Mouse (Mus musculus) liver, embryonic 13.5 days (tissue): Measurements from ENCODE around the gene Nans. TPM values are rescaled to one million over a fixed set of nuclear protein-coding genes. Genes with fewer than 3 reads are reported as not detected.

Source experiments
- ATAC-seq: fragments of 200-750 bp; cut with Nextera tagmentation; 2 replicates; pipeline ENCODE4 v1.8.0; 2017; ENCODE audit warnings: low read depth, mild to moderate bottlenecking, moderate number of reproducible peaks, moderate library complexity
- DNase-seq: peaks from one replicate; pipeline ENCODE4 v3.0.0; 2022
- H3K27ac ChIP-seq: fragments of 300-500 bp; sonication (generic); 2 replicates; pipeline ENCODE4 v1.5.1; 2015; ENCODE audit warnings: moderate library complexity, mild to moderate bottlenecking, inconsistent platforms
- H3K27me3 ChIP-seq: fragments of 300-500 bp; sonication (generic); 2 replicates; pipeline ENCODE4 v1.6.1; 2015; ENCODE audit warnings: mild to moderate bottlenecking, inconsistent platforms
- H3K36me3 ChIP-seq: fragments of 300-500 bp; sonication (generic); 2 replicates; pipeline ENCODE4 v1.6.1; 2015; ENCODE audit warnings: mild to moderate bottlenecking, inconsistent platforms
- H3K4me1 ChIP-seq: fragments of 300-500 bp; sonication (generic); replicated peaks from 2 replicates; pipeline ENCODE4 v1.6.1; 2015; ENCODE audit warnings: inconsistent platforms
- H3K4me2 ChIP-seq: fragments of 300-500 bp; sonication (generic); 2 replicates; pipeline ENCODE4 v1.6.1; 2015; ENCODE audit warnings: inconsistent platforms, mild to moderate bottlenecking, moderate library complexity
- H3K4me3 ChIP-seq: fragments of 300-500 bp; sonication (generic); replicated peaks from 2 replicates; pipeline ENCODE4 v1.5.1; 2015; ENCODE audit warnings: mild to moderate bottlenecking, inconsistent platforms
- H3K9ac ChIP-seq: fragments of 300-500 bp; sonication (generic); 2 replicates; pipeline ENCODE4 v1.6.1; 2015; ENCODE audit warnings: mild to moderate bottlenecking, inconsistent platforms
- H3K9me3 ChIP-seq: fragments of 300-500 bp; sonication (generic); replicated peaks from 2 replicates; pipeline ENCODE4 v1.6.1; 2016; ENCODE audit warnings: inconsistent platforms
- WGBS: fragments of 180-500 bp; shearing (Covaris S2); methylation state at CpG from one replicate; pipeline ENCODE4 v1.1.7; 2015; ENCODE audit not compliant: insufficient replicate concordance; 5-methylcytosine and 5-hydroxymethylcytosine counted together
- polyA plus RNA-seq: library from polyadenylated mRNA; unstranded; fragments of >200 nt; fragmentation: Nextera tagmentation; extraction: Ambion mirVana; gene quantifications from 2 replicates; pipeline ENCODE4 v1.2.1, GENCODE M21; 2015

Nans gene
- polyA plus RNA-seq, 1 experiment from 2014 or later = 65.4 TPM

- H3K4me2 ChIP-seq = peak overlapping the region; percentile 100
- H3K9me3 ChIP-seq = no peaks in the 10 kb centered on the region
- H3K4me3 ChIP-seq = peak overlapping the region; percentile 73
- peaks cover 19% of the 10 kb centered on the region for H3K36me3 ChIP-seq
- H3K4me1 ChIP-seq = peaks cover 48% of the 10 kb centered on the region
- ATAC-seq = 0 out of 2 replicates have a peak, but pooled peaks have one; percentile 18
- peak overlapping the region; percentile 67 for H3K27ac ChIP-seq
- H3K9ac ChIP-seq = peak overlapping the region; percentile 53
- 5% methylated on average over 16 of the region's 16 CpGs for WGBS
- 0 out of 2 replicates have a peak, but pooled peaks cover 5% of the 10 kb centered on the region for H3K27me3 ChIP-seq
- peak; percentile 81 for DNase-seq
Observed at GRCm38 (mm10) chr4:46507736-46508460, 18.9 kb downstream of the Nans start.

GRCm38 (mm10) chr4:46520491-46520890 lies 31.4 kb downstream of the Nans start:
- no peak overlapping the region for H3K4me3 ChIP-seq
- peaks cover 6% of the 10 kb centered on the region for H3K4me1 ChIP-seq
- DNase-seq = no peak
- 79% methylated on average over 2 of the region's 2 CpGs for WGBS
- H3K27me3 ChIP-seq = no peaks in the 10 kb centered on the region
- H3K9ac ChIP-seq = no peak overlapping the region
- no peak overlapping the region for H3K4me2 ChIP-seq
- no peaks in the 10 kb centered on the region for H3K9me3 ChIP-seq
- no peak overlapping the region for H3K27ac ChIP-seq
- H3K36me3 ChIP-seq = peaks cover 30% of the 10 kb centered on the region
- ATAC-seq = no peak

- 73% methylated on average over 10 of the region's 10 CpGs for WGBS
- H3K9me3 ChIP-seq = no peaks in the 10 kb centered on the region
- H3K4me2 ChIP-seq = no peak overlapping the region
- H3K4me1 ChIP-seq = peaks cover 13% of the 10 kb centered on the region
- no peak overlapping the region for H3K9ac ChIP-seq
- H3K27ac ChIP-seq = no peak overlapping the region
- H3K4me3 ChIP-seq = no peak overlapping the region
- DNase-seq = no peak
- H3K27me3 ChIP-seq = no peaks in the 10 kb centered on the region
- H3K36me3 ChIP-seq = peaks cover 30% of the 10 kb centered on the region
- ATAC-seq = no peak
Observed at GRCm38 (mm10) chr4:46521457-46521856, 32.4 kb downstream of the Nans start.

- Histone ChIP-seq H3K36me3 (peaks cover 29% of the 10 kb centered on the region), H3K27me3 (no peaks in the 10 kb centered on the region), H3K27ac (no peak overlapping the region), H3K4me2 (no peak overlapping the region), H3K4me3 (no peak overlapping the region), H3K4me1 (peaks cover 31% of the 10 kb centered on the region), H3K9ac (no peak overlapping the region), H3K9me3 (no peaks in the 10 kb centered on the region)
- ATAC-seq (no peak), DNase-seq (no peak)
- WGBS = 85% methylated on average over 4 of the region's 4 CpGs
Observed at GRCm38 (mm10) chr4:46523324-46523723, 34.3 kb downstream of the Nans start.

GRCm38 (mm10) chr4:46526226-46526625 lies 37.2 kb downstream of the Nans start:
- Histone ChIP-seq H3K36me3 (peaks cover 18% of the 10 kb centered on the region), H3K4me3 (no peak overlapping the region), H3K4me1 (peaks cover 46% of the 10 kb centered on the region), H3K27ac (peak overlapping the region; percentile 94; the same call in 1 of the 2 replicates), H3K9me3 (no peaks in the 10 kb centered on the region), H3K9ac (0 out of 2 replicates have a peak overlapping the region, but pooled peaks have one; percentile 1), H3K27me3 (no peaks in the 10 kb centered on the region), H3K4me2 (peak overlapping the region; percentile 90; the same call in 1 of the 2 replicates)
- 65% methylated on average over 3 of the region's 3 CpGs for WGBS
- ATAC-seq = no peak
- no peak for DNase-seq

- H3K4me2 ChIP-seq = peak overlapping the region; percentile 90
- H3K27me3 ChIP-seq = no peaks in the 10 kb centered on the region
- H3K27ac ChIP-seq = peak overlapping the region; percentile 94
- 20% methylated on average over 17 of the region's 17 CpGs for WGBS
- peak overlapping the region; percentile 57 for H3K4me3 ChIP-seq
- H3K9me3 ChIP-seq = no peaks in the 10 kb centered on the region
- peaks cover 17% of the 10 kb centered on the region for H3K36me3 ChIP-seq
- peak overlapping the region; percentile 67 for H3K9ac ChIP-seq
- DNase-seq (peak; percentile 86), ATAC-seq (peak; percentile 89)
- peaks cover 46% of the 10 kb centered on the region for H3K4me1 ChIP-seq
Observed at GRCm38 (mm10) chr4:46526798-46527557, 37.9 kb downstream of the Nans start.

GRCm38 (mm10) chr4:46527558-46527926 lies 38.5 kb downstream of the Nans start:
- WGBS = under 1% methylated on average over 7 of the region's 7 CpGs
- Histone ChIP-seq H3K4me2 (peak overlapping the region; percentile 90), H3K4me3 (peak overlapping the region; percentile 57), H3K9ac (peak overlapping the region; percentile 67), H3K27ac (peak overlapping the region; percentile 94), H3K4me1 (peaks cover 46% of the 10 kb centered on the region), H3K36me3 (peaks cover 14% of the 10 kb centered on the region), H3K27me3 (peaks cover 2% of the 10 kb centered on the region), H3K9me3 (no peaks in the 10 kb centered on the region)
- peak; percentile 82 for ATAC-seq
- DNase-seq = no peak

GRCm38 (mm10) chr4:46529722-46530121 lies 40.7 kb downstream of the Nans start:
- Histone ChIP-seq H3K4me3 (no peak overlapping the region), H3K4me1 (peaks cover 56% of the 10 kb centered on the region), H3K9me3 (no peaks in the 10 kb centered on the region), H3K9ac (no peak overlapping the region), H3K36me3 (0 out of 2 replicates have a peak, but pooled peaks cover 7% of the 10 kb centered on the region), H3K27ac (peak overlapping the region; percentile 56), H3K27me3 (peaks cover 22% of the 10 kb centered on the region), H3K4me2 (peak overlapping the region; percentile 21; the same call in 1 of the 2 replicates)
- ATAC-seq (peak; percentile 28; the same call in 1 of the 2 replicates), DNase-seq (no peak)
- WGBS = 62% methylated on average over 7 of the region's 7 CpGs

- no peak overlapping the region for H3K9ac ChIP-seq
- peaks cover 44% of the 10 kb centered on the region for H3K27me3 ChIP-seq
- H3K36me3 ChIP-seq = 0 out of 2 replicates have a peak, but pooled peaks cover 7% of the 10 kb centered on the region
- no peak overlapping the region for H3K4me2 ChIP-seq
- H3K27ac ChIP-seq = no peak overlapping the region
- H3K4me1 ChIP-seq = peaks cover 52% of the 10 kb centered on the region
- WGBS = 58% methylated on average over 2 of the region's 2 CpGs
- no peak overlapping the region for H3K4me3 ChIP-seq
- ATAC-seq = no peak
- no peaks in the 10 kb centered on the region for H3K9me3 ChIP-seq
- no peak for DNase-seq
Observed at GRCm38 (mm10) chr4:46532511-46532910, 43.5 kb downstream of the Nans start.

DNA sequence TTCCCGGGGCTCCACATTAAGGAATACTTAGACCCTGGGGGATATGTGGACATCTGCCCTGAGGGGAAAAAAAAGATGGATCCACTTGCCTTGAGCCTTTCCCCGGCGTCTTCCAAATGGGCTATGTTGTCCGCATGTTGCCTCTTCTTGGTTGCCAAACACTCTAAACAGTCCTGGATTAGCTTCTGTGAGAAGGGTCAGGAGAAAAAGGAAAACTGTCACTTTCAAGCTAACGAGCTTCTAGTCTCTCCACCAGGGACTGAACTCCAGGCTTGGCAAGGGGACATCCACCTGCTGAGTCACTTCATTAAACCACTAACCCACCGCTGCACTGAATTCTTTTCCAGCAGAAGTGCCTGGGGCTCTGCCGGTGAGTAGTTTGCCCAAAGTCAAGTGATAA lies 43.9 kb downstream of the Nans start:
- Histone ChIP-seq H3K4me1 (peaks cover 48% of the 10 kb centered on the region), H3K27ac (no peak overlapping the region), H3K9me3 (no peaks in the 10 kb centered on the region), H3K4me3 (no peak overlapping the region), H3K27me3 (peaks cover 48% of the 10 kb centered on the region), H3K9ac (no peak overlapping the region), H3K36me3 (0 out of 2 replicates have a peak, but pooled peaks cover 7% of the 10 kb centered on the region), H3K4me2 (no peak overlapping the region)
- DNase-seq (no peak), ATAC-seq (no peak)
- WGBS = 65% methylated on average over 7 of the region's 7 CpGs
